Mouse (Mus musculus) CH12.LX (cell line): ENCODE data around the gene Zfp110.
"Not testable (repeated sequence)": the region's sequence is repeated elsewhere in the genome, so short reads cannot be mapped to it uniquely, and the experiment has no call there.

Experiments
- CTCF ChIP-seq, 2 experiments: IDR thresholded peaks in 1 of 2; conservative IDR thresholded peaks in 1 of 2; 2 replicates each; pipeline ENCODE4 v1.5.1; 2011 to 2012; ENCODE audit warnings: low read depth in 2 of 2, low read length in 2 of 2, improper control_type of control experiment in 1 of 2, inconsistent platforms in 1 of 2, mild to moderate bottlenecking in 1 of 2, moderate library complexity in 1 of 2
- EP300 ChIP-seq: IDR thresholded peaks from 2 replicates; pipeline ENCODE4 v1.6.1; 2011; ENCODE audit warnings: low read length, improper control_type of control experiment
- HCFC1 ChIP-seq: IDR thresholded peaks from 2 replicates; pipeline ENCODE4 v1.6.1; 2012; ENCODE audit warnings: low read depth, mild to moderate bottlenecking, inconsistent platforms, low read length, improper control_type of control experiment
- POLR2A ChIP-seq: IDR thresholded peaks from 2 replicates; pipeline ENCODE4 v1.6.1; 2011; ENCODE audit warnings: low read depth, mild to moderate bottlenecking, improper control_type of control experiment, low read length
- POLR2AphosphoS2 ChIP-seq: IDR thresholded peaks from 2 replicates; pipeline ENCODE4 v1.6.1; 2011; ENCODE audit warnings: low read depth, low read length, improper control_type of control experiment
- RAD21 ChIP-seq: IDR thresholded peaks from 2 replicates; pipeline ENCODE4 v1.6.1; 2011; ENCODE audit warnings: low read depth, mild to moderate bottlenecking, low read length, improper control_type of control experiment, moderate library complexity
- USF1 ChIP-seq: IDR thresholded peaks from 2 replicates; pipeline ENCODE4 v1.6.1; 2014; ENCODE audit warnings: low read depth, mild to moderate bottlenecking, inconsistent platforms, low read length, improper control_type of control experiment
- ZC3H11A ChIP-seq: IDR thresholded peaks from 2 replicates; pipeline ENCODE4 v1.6.1; 2012; ENCODE audit warnings: low read depth, mild to moderate bottlenecking, inconsistent platforms, low read length, improper control_type of control experiment

DNA sequence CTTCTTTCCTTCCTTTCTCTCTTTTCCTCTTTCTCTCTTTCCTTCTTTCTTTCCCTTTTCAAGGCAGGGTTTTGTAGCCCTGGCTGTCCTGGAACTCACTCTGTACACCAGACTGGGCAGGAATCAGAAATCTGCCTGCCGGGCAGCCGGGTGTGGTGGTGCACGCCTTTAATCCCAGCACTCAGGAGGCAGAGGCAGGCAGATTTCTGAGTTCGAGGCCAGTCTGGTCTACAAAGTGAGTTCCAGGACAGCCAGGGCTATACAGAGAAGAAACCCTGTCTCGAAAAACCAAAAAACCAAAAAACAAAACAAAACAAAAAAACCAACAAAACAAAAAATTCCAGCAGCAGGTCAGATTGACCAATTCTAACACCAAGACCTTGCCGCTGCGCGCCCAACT, 45.9 kb downstream of the Zfp110 start:
- TF ChIP-seq USF1; POLR2A; POLR2AphosphoS2; CTCF (conservative IDR thresholded peaks at IDR 0.05 in 1 of 2, IDR thresholded peaks at IDR 0.05 in 1 of 2; ENCODE audit: low read depth in 2 of 2, low read length in 2 of 2); RAD21; EP300; ZC3H11A; HCFC1: not testable (repeated sequence)
